Mouse (Mus musculus): ENCODE measurements around the gene Bdkrb2. TPM values are rescaled to one million over a fixed set of nuclear protein-coding genes. Genes with fewer than 3 reads are reported as not detected.

The Bdkrb2 gene
- total and polyA plus RNA-seq, 3 experiments = 0.20 to 0.39 (median 0.34) TPM

GRCm38 (mm10) chr12:105548001-105548400 lies 15.0 kb upstream of the Bdkrb2 start:
- no peaks in the 10 kb centered on the region for H3K27me3 ChIP-seq (ENCODE audit: control insufficient read depth, insufficient read depth, low read length)
- H3K9ac ChIP-seq (ENCODE audit: low read depth, low read length) = no peak overlapping the region
- H3K4me1 ChIP-seq (ENCODE audit: control insufficient read depth, insufficient read depth, low read length) = peaks cover 2% of the 10 kb centered on the region
- DNase-seq = no peak
- no peak overlapping the region for H3K27ac ChIP-seq
- H3K4me3 ChIP-seq = no peak overlapping the region
- no peaks in the 10 kb centered on the region for H3K36me3 ChIP-seq (ENCODE audit: control insufficient read depth, insufficient read depth, low read length)
- H3K79me2 ChIP-seq (replicated peaks; ENCODE audit: control insufficient read depth, insufficient read depth, low read length) = no peaks in the 10 kb centered on the region
- no peak for TF ChIP-seq CTCF (IDR thresholded peaks at IDR 0.05)
- TF ChIP-seq POLR2A (IDR thresholded peaks at IDR 0.05; ENCODE audit: insufficient read depth, low read depth, low read length) = no peak
- no peak for TF ChIP-seq EP300 (IDR thresholded peaks at IDR 0.05; ENCODE audit: insufficient read depth, low read depth, low read length)
- 37% methylated on average over 2 of the region's 2 CpGs for WGBS
- intact Hi-C loops (cut with DNase I) = loop anchor here (5.0 kb wide), 1 partner anchor 34 kb away; no protein-coding TSS in a partner anchor

GRCm38 (mm10) chr12:105548881-105549280 lies 14.1 kb upstream of the Bdkrb2 start:
- TF ChIP-seq EP300 (IDR thresholded peaks at IDR 0.05; ENCODE audit: insufficient read depth, low read depth, low read length) (no peak), CTCF (IDR thresholded peaks at IDR 0.05) (no peak), POLR2A (IDR thresholded peaks at IDR 0.05; ENCODE audit: insufficient read depth, low read depth, low read length) (no peak)
- intact Hi-C loops (cut with DNase I) = loop anchor here (5.0 kb wide), 1 partner anchor 33 kb away; no protein-coding TSS in a partner anchor
- Histone ChIP-seq H3K4me3 (no peak overlapping the region), H3K79me2 (replicated peaks; ENCODE audit: control insufficient read depth, insufficient read depth, low read length) (no peaks in the 10 kb centered on the region), H3K27me3 (ENCODE audit: control insufficient read depth, insufficient read depth, low read length) (no peaks in the 10 kb centered on the region), H3K4me1 (ENCODE audit: control insufficient read depth, insufficient read depth, low read length) (peaks cover 2% of the 10 kb centered on the region), H3K36me3 (ENCODE audit: control insufficient read depth, insufficient read depth, low read length) (no peaks in the 10 kb centered on the region), H3K9ac (ENCODE audit: low read depth, low read length) (no peak overlapping the region), H3K27ac (no peak overlapping the region)
- no peak for DNase-seq
- WGBS = 60% methylated on average over 6 of the region's 6 CpGs

GRCm38 (mm10) chr12:105549835-105550802 lies 12.9 kb upstream of the Bdkrb2 start:
- intact Hi-C loops (cut with DNase I) = loop anchor here (5.0 kb wide), 1 partner anchor 32 kb away; no protein-coding TSS in a partner anchor
- 73% methylated on average over 4 of the region's 4 CpGs for whole genome bisulfite sequencing

GRCm38 (mm10) chr12:105551551-105551989 lies 11.5 kb upstream of the Bdkrb2 start:
- intact Hi-C loops (cut with DNase I) = no loop called here
- WGBS = 19% methylated on average over 6 of the region's 6 CpGs
- TF ChIP-seq CTCF (IDR thresholded peaks at IDR 0.05) = no peak
- no peak for TF ChIP-seq EP300 (IDR thresholded peaks at IDR 0.05; ENCODE audit: insufficient read depth, low read depth, low read length)
- TF ChIP-seq POLR2A (IDR thresholded peaks at IDR 0.05; ENCODE audit: insufficient read depth, low read depth, low read length) = no peak
- H3K79me2 ChIP-seq (replicated peaks; ENCODE audit: control insufficient read depth, insufficient read depth, low read length) = no peaks in the 10 kb centered on the region
- H3K27ac ChIP-seq = no peak overlapping the region; the same call in 1 of the 2 replicates
- no peaks in the 10 kb centered on the region for H3K36me3 ChIP-seq (ENCODE audit: control insufficient read depth, insufficient read depth, low read length)
- H3K27me3 ChIP-seq (ENCODE audit: control insufficient read depth, insufficient read depth, low read length) = no peaks in the 10 kb centered on the region
- H3K4me1 ChIP-seq (ENCODE audit: control insufficient read depth, insufficient read depth, low read length) = peaks cover 9% of the 10 kb centered on the region
- DNase-seq = no peak
- no peak overlapping the region for H3K4me3 ChIP-seq
- H3K9ac ChIP-seq (ENCODE audit: low read depth, low read length) = no peak overlapping the region

More at GRCm38 (mm10) chr12:105549835-105550802, 12.9 kb upstream of the Bdkrb2 start:
- DNase-seq = no peak
- H3K79me2 ChIP-seq (replicated peaks; ENCODE audit: control insufficient read depth, insufficient read depth, low read length) = no peaks in the 10 kb centered on the region
- no peak overlapping the region for H3K9ac ChIP-seq (ENCODE audit: low read depth, low read length)
- no peaks in the 10 kb centered on the region for H3K36me3 ChIP-seq (ENCODE audit: control insufficient read depth, insufficient read depth, low read length)
- no peaks in the 10 kb centered on the region for H3K27me3 ChIP-seq (ENCODE audit: control insufficient read depth, insufficient read depth, low read length)
- H3K27ac ChIP-seq = no peak overlapping the region
- no peak overlapping the region for H3K4me3 ChIP-seq
- TF ChIP-seq CTCF (IDR thresholded peaks at IDR 0.05) (no peak), EP300 (IDR thresholded peaks at IDR 0.05; ENCODE audit: insufficient read depth, low read depth, low read length) (no peak), POLR2A (IDR thresholded peaks at IDR 0.05; ENCODE audit: insufficient read depth, low read depth, low read length) (no peak)
- H3K4me1 ChIP-seq (ENCODE audit: control insufficient read depth, insufficient read depth, low read length) = peaks cover 5% of the 10 kb centered on the region

GRCm38 (mm10) chr12:105554151-105554772 lies 8.8 kb upstream of the Bdkrb2 start:
- no peak overlapping the region for H3K4me3 ChIP-seq
- no peaks in the 10 kb centered on the region for H3K36me3 ChIP-seq (ENCODE audit: control insufficient read depth, insufficient read depth, low read length)
- intact Hi-C loops (cut with DNase I) = no loop called here
- no peaks in the 10 kb centered on the region for H3K27me3 ChIP-seq (ENCODE audit: control insufficient read depth, insufficient read depth, low read length)
- H3K9ac ChIP-seq (ENCODE audit: low read depth, low read length) = no peak overlapping the region
- no peaks in the 10 kb centered on the region for H3K79me2 ChIP-seq (replicated peaks; ENCODE audit: control insufficient read depth, insufficient read depth, low read length)
- WGBS = 36% methylated on average over 8 of the region's 8 CpGs
- peaks cover 12% of the 10 kb centered on the region for H3K4me1 ChIP-seq (ENCODE audit: control insufficient read depth, insufficient read depth, low read length)
- DNase-seq = peak; percentile 37 to 41
- H3K27ac ChIP-seq = no peak overlapping the region
- TF ChIP-seq CTCF (IDR thresholded peaks at IDR 0.05) = no peak
- no peak for TF ChIP-seq POLR2A (IDR thresholded peaks at IDR 0.05; ENCODE audit: insufficient read depth, low read depth, low read length)
- TF ChIP-seq EP300 (IDR thresholded peaks at IDR 0.05; ENCODE audit: insufficient read depth, low read depth, low read length) = no peak

Data from heart, adult 2 months (tissue).